Mouse (Mus musculus): ENCODE data around the gene Phrf1.

- TF ChIP-seq USF1 (IDR thresholded peaks at IDR 0.05; ENCODE audit: low read depth) = no peak
- TF ChIP-seq POLR2A (IDR thresholded peaks at IDR 0.05; ENCODE audit: insufficient read length, low read depth) = no peak
- TF ChIP-seq REST (IDR thresholded peaks at IDR 0.05; ENCODE audit: insufficient read depth, insufficient read length) = no peak
- no peak for TF ChIP-seq E2F4 (IDR thresholded peaks at IDR 0.05; ENCODE audit: insufficient read depth)
- TF ChIP-seq MAX (IDR thresholded peaks at IDR 0.05; ENCODE audit: low read depth) = no peak
- no peak for TF ChIP-seq POLR2AphosphoS2 (IDR thresholded peaks at IDR 0.05; ENCODE audit: insufficient read length, low read depth)
Observed at GRCm38 (mm10) chr7:141204546-141204945, 24.0 kb upstream of the Phrf1 start.

All from myocyte (in vitro differentiated cells).